Mouse (Mus musculus): ENCODE measurements at regions not wholly inside any gene's neighbourhood (a gene's known extent, or its start where the extent isn't known, plus 50 kb on each side); places are given as distances from the start of the nearest gene placed in this dataset.

- TF ChIP-seq CTCF (IDR thresholded peaks at IDR 0.05; ENCODE audit: low read depth) = no peak
- TF ChIP-seq EP300 (IDR thresholded peaks at IDR 0.05; ENCODE audit: low read depth) = no peak
Observed at GRCm38 (mm10) chr7:95473892-95474291, 697.2 kb upstream of the Tenm4 start.
